In genomic region chr16:43572766-43573165, GRCm38 (mm10) we compare ENCODE assay signal across 12 mouse cellular contexts.
A peak's percentile ranks its signal among the peaks of the same experiment; 100 is the strongest.
DNase-seq lines count a peak whose midpoint lies in the region; ATAC-seq and TF ChIP-seq lines count a peak whose summit lies in the region.
"Had no signal": no experiment of that assay in that cellular context is flagged by ENCODE, and none has a peak within 500 bp of the region (broad histone marks: within the 10 kb centered on the region; RNA-seq: fewer than 3 reads in every experiment).

No protein-coding gene starts in this region.

- H3K27me3 ChIP-seq in limb, embryonic 15.5 days, result no peaks in the 10 kb centered on the region
- 0 out of 2 replicates have a peak, but pooled peaks cover 5% of the 10 kb centered on the region for H3K27me3 ChIP-seq in limb, embryonic 10.5 days (ENCODE audit: low read depth, poor library complexity, severe bottlenecking)
- H3K27me3 ChIP-seq in heart, embryonic 16.5 days (ENCODE audit: control insufficient read depth, insufficient read depth, low read length), result no peaks in the 10 kb centered on the region
- H3K27me3 ChIP-seq in neural tube, embryonic 15.5 days (replicated peaks), result no peaks in the 10 kb centered on the region
- H3K27me3 ChIP-seq: stomach, embryonic 15.5 days had no signal

- ATAC-seq in limb, embryonic 15.5 days (ENCODE audit: insufficient number of reproducible peaks, low FRiP score, low TSS enrichment, low read depth), result no peak
- no peak for ATAC-seq in heart, embryonic 16.5 days (replicated peaks; ENCODE audit: extremely low read depth, insufficient read depth, low FRiP score)
- ATAC-seq in neural tube, embryonic 15.5 days (ENCODE audit: low FRiP score), result no peak
- ATAC-seq in erythroid progenitor cell, adult 5-6 weeks (replicated peaks; ENCODE audit: low FRiP score, poor library complexity, severe bottlenecking), result no peak
- ATAC-seq: intestine, postnatal 0 days had no signal

- H3K4me2 ChIP-seq in limb, embryonic 15.5 days, result no peak overlapping the region
- H3K4me2 ChIP-seq in heart, embryonic 16.5 days (ENCODE audit: low read depth, low read length), result no peak overlapping the region
- H3K4me2 ChIP-seq in neural tube, embryonic 15.5 days, result no peak overlapping the region
- H3K4me2 ChIP-seq: limb, embryonic 13.5 days; stomach, embryonic 15.5 days had no signal

- H3K4me1 ChIP-seq in limb, embryonic 15.5 days, result peaks cover 11% of the 10 kb centered on the region
- H3K4me1 ChIP-seq in limb, embryonic 10.5 days, result peaks cover 25% of the 10 kb centered on the region
- peaks cover 37% of the 10 kb centered on the region for H3K4me1 ChIP-seq in heart, embryonic 16.5 days (ENCODE audit: control insufficient read depth, insufficient read depth, low read length)
- H3K4me1 ChIP-seq in neural tube, embryonic 15.5 days, result peaks cover 35% of the 10 kb centered on the region

- H3K4me3 ChIP-seq in gastrocnemius, adult 2 months, result peak overlapping the region; percentile 48; the same call in 1 of the 2 replicates
- no peak overlapping the region for H3K4me3 ChIP-seq in limb, embryonic 15.5 days
- no peak overlapping the region for H3K4me3 ChIP-seq in limb, embryonic 10.5 days
- no peak overlapping the region for H3K4me3 ChIP-seq in heart, embryonic 16.5 days (ENCODE audit: low read length)
- no peak overlapping the region for H3K4me3 ChIP-seq in neural tube, embryonic 15.5 days (replicated peaks)
- H3K4me3 ChIP-seq: limb, embryonic 13.5 days; stomach, embryonic 15.5 days had no signal

- TF ChIP-seq CTCF in gastrocnemius, adult 2 months (IDR thresholded peaks at IDR 0.05), result no peak

- peak overlapping the region; percentile 86 for H3K27ac ChIP-seq in gastrocnemius, adult 2 months
- peak overlapping the region; percentile 34 for H3K27ac ChIP-seq in limb, embryonic 15.5 days
- H3K27ac ChIP-seq in limb, embryonic 10.5 days, result no peak overlapping the region
- H3K27ac ChIP-seq in heart, embryonic 16.5 days (ENCODE audit: low read length), result peak overlapping the region; percentile 78
- peak overlapping the region; percentile 54 for H3K27ac ChIP-seq in neural tube, embryonic 15.5 days (replicated peaks)
- H3K27ac ChIP-seq: limb, embryonic 13.5 days; stomach, embryonic 15.5 days had no signal

- H3K36me3 ChIP-seq in limb, embryonic 15.5 days, result no peaks in the 10 kb centered on the region
- no peaks in the 10 kb centered on the region for H3K36me3 ChIP-seq in limb, embryonic 10.5 days
- H3K36me3 ChIP-seq in heart, embryonic 16.5 days (ENCODE audit: control insufficient read depth, insufficient read depth), result 0 out of 2 replicates have a peak, but pooled peaks cover 2% of the 10 kb centered on the region
- no peaks in the 10 kb centered on the region for H3K36me3 ChIP-seq in neural tube, embryonic 15.5 days
- H3K36me3 ChIP-seq: limb, embryonic 13.5 days; stomach, embryonic 15.5 days had no signal

- H3K9ac ChIP-seq in limb, embryonic 15.5 days, result no peak overlapping the region
- no peak overlapping the region for H3K9ac ChIP-seq in heart, embryonic 16.5 days (ENCODE audit: low read length)
- no peak overlapping the region for H3K9ac ChIP-seq in neural tube, embryonic 15.5 days (replicated peaks)
- H3K9ac ChIP-seq: limb, embryonic 13.5 days; stomach, embryonic 15.5 days had no signal

- WGBS in limb, embryonic 15.5 days, result 62% methylated on average over 10 of the region's 10 CpGs
- WGBS in limb, embryonic 10.5 days, result 76% methylated on average over 10 of the region's 10 CpGs
- 59% methylated on average over 10 of the region's 10 CpGs for WGBS in heart, embryonic 16.5 days
- WGBS in neural tube, embryonic 15.5 days, result 64% methylated on average over 10 of the region's 10 CpGs

- no peak for DNase-seq in gastrocnemius, adult 2 months
- DNase-seq in gastrocnemius, adult 18-20 months (ENCODE audit: low spot score), result no peak
- no peak for DNase-seq in limb, embryonic 10.5 days (ENCODE audit: low spot score)
- no peak for DNase-seq in adrenal gland, adult 8-10 months
- DNase-seq: cerebellum, adult 9-10 months had no signal

- intact Hi-C loops in gastrocnemius, adult 2 months (cut with DNase I), result loop anchor here (5.0 kb wide), 3 partner anchors 65 to 210 kb away; no protein-coding TSS in a partner anchor

- no peaks in the 10 kb centered on the region for H3K9me3 ChIP-seq in limb, embryonic 15.5 days
- no peaks in the 10 kb centered on the region for H3K9me3 ChIP-seq in limb, embryonic 10.5 days (replicated peaks)
- no peaks in the 10 kb centered on the region for H3K9me3 ChIP-seq in heart, embryonic 16.5 days (replicated peaks; ENCODE audit: control insufficient read depth, low read length)
- H3K9me3 ChIP-seq in neural tube, embryonic 15.5 days (replicated peaks), result no peaks in the 10 kb centered on the region
- H3K9me3 ChIP-seq: limb, embryonic 13.5 days; stomach, embryonic 15.5 days had no signal
